Mouse (Mus musculus) c-Kit-negative CD71-positive TER-119-positive erythroid progenitor cells, embryonic 14.5 days (primary cell): ENCODE measurements around the gene C1qb.

ENCODE experiments used
- DNase-seq: peaks from one replicate; pipeline ENCODE4 v3.0.0-alpha.2; 2013; ENCODE audit warnings: low read depth, low spot score

Gene C1qb

DNA sequence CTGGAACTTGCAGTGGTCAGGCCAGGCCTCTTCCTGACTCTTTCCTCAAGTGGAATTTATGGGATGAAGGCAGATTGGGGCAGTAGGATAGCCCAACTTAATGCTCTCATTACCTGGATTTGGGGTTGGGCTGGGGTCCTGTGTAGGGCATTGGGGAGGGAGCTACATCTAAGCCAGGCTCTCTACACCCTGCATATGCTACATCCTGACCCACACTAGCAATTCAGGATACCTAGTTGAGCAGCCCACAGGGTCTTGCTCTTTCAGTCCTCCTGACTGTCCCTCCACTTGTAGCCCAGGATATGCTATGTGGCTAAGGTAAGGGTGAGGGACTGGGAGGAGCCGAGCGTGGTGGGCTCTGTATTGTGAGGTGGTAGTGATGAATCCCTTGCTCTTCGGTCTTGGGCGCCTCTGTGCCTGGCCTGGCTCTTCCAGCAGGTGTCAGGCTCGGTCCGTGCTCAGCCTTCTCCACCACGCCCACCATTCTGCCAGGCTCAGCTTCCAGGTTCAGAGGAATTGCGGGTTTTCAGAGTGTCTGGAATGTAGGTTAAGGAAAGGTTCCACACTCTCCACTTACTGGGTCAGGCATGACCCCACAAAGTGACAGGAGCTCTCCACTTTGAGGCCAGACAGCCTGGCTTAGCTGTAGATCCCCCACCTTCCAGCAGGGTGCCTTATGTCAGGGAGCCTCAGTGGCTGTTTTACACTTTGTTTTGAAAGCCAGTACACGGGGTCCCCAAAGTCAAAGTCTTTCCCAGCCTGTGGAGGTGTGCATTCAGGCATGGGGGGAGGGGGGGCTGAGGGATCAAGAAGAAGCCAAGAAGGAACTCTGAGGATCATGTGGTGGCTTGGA lies 7.9 kb upstream of the C1qb start:
- DNase-seq = no peak

DNA sequence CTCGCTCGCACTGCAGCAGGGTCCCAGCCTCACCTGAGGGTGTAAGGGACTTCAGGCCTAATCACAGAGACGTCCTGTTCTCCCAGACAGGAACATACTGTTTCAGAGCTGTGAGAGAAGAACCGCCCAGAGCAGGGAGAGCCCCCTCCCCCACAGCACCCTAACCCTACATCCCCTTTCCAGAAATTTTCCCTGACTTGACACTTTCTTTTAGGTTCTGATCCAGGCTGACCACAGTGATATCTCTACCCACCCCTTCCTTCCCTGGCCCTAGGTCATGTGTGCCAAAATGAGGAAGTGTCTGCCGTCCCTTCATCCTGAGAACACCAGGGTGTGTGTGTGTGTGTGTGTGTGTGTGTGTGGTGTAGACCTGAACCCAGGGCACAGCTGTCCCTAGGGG lies 6.8 kb upstream of the C1qb start, which contains the start of gene C1qc:
Gene C1qc (minus strand): TSS at position 255 of the 400 bp plus-strand sequence.
- DNase-seq = no peak

DNA sequence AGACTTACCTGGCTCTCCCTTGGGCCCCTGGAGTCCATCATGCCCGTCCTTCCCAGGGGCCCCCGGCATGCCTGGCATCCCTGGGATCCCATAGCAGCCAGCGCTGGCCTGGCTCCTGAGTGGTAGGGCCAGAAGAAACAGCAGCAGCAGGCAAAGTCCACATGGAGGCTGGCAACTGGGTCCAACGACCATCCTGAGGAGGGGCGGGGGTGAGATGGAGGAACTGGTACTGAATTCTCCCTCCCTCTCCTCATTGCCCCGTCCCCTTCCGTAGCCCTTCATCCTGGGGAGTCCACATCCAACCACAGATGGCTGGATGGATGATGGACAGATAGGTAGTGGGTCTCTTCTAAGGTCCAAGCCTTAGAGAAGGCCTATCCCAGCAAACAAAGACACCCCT lies 6.4 kb upstream of the C1qb start:
- DNase-seq = no peak

DNA sequence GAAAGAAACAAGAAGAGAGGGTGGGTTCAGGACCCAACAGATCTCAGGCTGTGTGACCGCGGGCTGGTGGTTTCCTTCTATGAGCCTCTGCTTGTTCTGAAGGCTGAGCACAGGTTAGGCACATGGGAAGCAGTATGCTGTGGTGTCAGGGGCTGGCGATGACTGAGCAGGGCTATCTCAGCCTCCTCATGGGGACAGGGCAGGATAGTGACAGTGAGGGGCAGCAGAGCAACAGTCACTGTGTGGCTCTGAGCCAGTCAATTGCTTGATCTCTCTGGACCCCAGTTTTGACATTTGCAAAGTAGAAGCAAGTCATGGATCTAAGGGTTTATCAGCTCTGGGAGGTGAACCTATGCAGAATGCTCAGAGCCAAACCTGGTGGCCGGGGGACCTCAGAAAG lies 5.1 kb upstream of the C1qb start:
- no peak for DNase-seq

DNA sequence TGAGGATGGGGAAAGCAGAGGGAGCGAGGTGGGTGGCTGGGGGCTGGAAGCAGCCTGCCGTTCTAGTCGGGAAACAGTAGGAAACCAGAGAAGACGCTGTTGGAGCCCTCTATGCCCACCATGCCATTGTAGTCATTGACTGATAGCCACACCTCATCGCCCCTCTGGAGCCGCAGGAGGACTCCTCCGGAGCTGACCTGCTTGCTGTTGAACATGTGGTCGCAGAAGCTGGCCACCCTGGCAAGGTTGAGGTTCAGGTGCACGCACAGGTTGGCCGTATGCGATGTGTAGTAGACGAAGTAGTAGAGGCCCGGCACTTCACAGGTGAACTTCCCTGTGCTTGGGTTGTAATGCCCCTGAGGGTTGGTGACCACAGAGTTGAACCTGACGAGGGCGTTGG lies 4.0 kb upstream of the C1qb start:
- no peak for DNase-seq

DNA sequence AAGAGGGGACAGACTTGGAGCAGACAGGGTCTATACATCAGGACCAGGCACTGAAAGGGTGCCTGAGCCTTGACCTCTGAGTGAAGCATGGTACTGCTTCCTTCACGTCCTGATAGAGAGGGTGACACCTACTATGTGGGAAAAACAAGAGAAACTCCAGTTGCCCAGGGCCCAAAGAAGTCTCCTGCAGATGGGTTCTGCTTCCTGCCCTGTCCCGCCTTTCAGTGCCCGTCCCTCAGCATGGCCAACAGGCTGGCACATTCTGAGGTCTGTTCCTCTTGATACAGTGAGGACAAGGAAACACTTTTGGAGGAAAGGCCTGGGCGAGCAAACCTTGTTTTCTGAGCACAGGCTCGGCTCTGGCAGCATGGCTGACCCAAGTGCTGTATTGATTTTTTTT lies 1.7 kb upstream of the C1qb start:
- no peak for DNase-seq

DNA sequence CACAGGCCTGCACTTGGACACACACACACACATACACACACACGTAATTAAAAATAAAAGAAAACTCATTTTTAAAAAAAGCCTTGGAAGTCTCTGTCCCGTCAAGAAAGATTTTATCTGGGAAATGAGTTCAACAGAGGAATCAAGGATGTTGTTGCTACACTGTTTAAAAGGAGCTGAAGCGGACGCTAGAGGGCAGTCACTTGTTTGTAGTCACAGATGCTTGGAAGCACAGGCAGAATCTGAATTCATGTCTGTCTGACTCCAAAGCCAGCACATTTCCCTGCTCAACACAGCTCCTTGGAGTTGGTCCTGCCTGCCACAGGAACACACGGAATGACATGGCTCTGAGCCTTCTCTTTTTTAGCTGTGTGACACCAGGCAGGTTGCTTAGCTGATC lies 7.4 kb downstream of the C1qb start:
- no peak for DNase-seq

DNA sequence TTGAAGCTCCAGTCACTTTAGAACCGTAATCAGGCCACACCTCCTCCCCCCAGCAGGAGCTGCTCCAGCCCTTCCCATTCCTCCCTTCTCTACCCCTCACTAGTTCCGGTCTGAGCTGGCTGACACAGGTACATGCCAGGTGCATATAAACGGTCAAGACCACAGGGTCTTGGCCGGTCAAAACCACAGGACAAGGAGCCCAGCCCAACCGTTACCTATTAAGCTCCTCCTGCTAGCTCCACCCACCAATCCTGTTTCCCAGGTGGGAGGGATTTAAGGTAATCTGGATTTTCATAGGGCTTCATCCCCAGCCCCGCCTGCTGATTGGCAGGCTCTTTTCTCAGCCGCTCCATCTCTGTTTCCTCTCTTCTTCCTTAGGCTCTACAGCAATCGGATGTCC lies 7.8 kb downstream of the C1qb start:
- no peak for DNase-seq

DNA sequence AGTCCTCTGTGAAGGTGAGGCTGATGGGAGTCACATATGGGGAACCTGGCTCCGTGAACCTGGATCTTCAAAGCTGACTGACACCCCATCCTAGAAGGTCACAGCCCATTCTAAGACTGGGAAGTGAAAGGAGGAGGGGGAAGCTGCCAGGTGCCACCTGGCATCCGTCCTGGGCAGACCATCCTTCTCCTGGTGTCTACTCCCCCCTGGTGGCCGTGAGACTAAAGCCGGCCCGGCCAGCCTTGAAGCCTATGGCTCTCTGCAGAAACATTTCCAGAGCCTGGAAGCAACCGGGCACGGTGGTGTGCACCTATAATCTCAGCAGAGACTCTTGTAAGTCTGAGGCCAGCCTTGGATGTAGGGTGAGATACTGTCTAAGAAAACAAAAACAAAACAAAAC lies 9.0 kb downstream of the C1qb start:
- no peak for DNase-seq

DNA sequence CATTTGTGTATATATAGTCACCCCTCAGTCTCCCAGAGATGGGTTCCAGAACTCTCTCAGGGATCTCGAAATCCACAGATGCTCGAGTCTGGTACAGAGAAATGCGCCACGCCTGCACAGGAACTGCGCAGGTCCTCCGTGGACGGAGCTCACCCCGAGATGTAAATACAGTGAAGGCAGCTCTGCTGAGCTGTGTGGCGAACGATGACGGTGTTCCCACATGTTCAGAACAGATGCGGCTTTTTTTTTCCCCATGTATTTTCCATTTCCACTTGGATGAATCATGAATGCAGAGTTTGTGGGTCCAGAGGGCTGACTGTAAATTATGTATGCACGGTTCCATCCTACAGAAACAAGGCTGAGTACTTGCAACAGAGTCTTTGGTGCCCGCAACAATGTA lies 11.0 kb downstream of the C1qb start:
- DNase-seq = no peak

DNA sequence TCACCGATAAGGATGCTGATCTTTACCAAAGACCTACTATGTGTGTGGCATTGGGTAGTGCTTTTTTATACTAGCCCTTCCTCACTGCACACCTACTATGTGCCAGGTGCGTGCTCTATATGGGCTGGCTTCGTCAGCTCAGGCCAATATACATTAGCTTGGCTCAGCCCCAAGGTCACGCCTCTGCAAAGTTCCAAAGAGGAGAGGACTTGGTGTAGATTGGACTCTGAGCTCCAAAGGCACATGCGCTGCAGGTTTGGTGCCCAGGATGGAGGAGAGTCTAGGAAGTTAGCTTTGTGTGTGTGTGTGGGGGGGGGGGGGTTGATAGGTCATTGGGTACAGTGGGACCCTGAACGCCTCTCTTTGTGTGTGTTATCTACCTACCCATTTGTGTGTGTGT lies 17.6 kb downstream of the C1qb start:
- no peak for DNase-seq

DNA sequence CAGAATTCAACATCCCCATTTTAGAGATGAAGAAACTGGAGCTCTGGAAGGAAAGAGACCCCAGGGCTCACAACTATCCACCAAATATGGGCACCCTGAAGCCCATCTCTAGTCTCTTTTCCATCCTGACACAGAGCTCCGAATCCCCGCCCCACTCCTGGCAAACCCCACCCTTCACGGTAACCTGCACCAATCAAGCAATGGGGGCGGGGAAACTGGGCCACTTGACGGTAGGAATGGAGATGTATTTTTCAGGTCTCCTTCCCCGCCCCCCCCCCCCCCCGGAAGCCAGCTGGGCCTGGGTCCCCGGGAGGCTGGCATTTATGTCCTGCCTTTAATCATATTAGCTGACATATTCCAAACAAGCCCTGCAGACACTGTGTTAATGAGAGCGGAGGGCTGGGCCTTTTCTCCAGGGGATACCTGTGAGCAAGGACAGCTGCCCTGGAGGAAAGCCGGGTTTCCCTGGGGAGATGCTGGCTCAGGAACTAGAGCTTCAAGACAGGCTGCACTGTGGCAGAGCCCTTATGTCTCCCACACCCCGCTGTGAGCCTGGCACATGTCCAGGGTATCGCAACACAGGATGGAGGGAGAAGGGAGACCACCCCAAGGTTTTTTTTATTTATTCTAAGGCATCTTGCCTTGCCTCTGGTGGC lies 18.2 kb downstream of the C1qb start:
- DNase-seq = no peak

DNA sequence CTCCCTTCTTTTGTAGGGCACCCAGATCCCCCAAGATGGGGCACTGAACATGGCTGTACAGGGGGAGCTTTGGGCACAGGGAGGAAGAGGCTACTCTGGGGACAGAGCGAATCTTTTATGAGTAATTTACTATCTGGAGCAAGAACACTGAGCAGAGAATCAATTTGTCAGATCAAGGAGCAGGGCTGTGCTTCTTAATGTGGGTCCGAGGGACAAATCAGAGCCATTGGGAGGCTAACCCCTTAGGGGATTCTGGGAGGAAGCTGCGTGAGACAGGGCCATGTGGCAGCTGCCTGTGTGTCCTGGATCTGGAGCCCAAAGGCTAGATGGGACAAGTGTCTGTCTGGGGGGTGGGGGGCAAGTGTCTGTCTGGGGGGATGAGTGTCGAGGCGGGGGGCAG lies 20.5 kb downstream of the C1qb start:
- DNase-seq = no peak

DNA sequence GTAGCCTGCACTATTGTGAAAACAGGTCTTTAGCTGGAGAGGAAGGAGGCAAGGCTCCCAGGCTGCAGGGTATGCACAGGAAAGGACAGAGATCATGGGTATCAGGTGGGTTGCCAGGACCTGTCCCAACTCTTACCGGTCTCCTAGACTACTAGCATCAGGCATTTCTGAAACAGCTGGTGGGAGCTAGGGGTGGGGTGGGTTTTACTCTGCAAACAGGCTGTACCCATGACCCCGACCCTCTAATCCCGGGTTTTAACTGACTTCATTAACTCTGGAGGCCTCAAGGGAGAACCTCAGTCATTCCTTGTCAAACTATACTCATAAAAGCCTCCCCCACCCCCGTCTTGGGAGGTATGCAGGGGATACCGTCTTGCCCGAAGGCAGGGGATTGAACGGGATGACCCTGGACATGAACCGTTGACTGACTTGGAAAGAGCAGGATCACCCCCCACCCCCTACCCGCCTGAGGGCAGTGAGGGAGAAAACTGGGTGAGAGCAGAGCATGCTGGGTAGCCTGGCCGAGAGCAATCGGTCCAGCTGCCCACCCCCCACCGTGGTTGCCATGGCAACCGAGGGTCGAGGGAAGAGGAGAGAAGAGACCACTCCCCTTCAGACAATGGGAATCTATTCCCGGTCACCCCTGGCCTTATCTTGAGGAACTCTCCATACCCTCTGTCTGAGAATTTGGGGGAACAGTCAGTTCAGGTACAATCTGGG lies 21.1 kb downstream of the C1qb start:
- no peak for DNase-seq

DNA sequence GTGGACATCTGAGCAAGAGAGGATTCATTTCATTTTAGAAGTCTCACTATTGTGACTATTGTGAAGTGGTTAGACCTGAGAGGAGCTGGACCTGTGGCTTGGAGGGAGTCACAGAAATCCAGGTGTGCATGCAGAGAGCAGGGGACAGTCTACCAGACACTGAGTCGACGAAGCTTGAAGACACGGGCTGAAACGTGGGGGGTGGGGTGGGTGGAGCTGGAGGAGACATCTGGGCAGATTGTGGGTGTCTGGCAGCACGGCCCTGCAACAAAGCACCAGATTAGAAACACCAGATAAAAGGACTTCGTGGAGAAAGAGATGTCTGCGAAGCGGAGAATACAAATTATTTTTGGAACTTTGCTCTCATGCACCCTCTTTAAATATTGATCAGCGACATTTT lies 22.5 kb downstream of the C1qb start:
- no peak for DNase-seq

DNA sequence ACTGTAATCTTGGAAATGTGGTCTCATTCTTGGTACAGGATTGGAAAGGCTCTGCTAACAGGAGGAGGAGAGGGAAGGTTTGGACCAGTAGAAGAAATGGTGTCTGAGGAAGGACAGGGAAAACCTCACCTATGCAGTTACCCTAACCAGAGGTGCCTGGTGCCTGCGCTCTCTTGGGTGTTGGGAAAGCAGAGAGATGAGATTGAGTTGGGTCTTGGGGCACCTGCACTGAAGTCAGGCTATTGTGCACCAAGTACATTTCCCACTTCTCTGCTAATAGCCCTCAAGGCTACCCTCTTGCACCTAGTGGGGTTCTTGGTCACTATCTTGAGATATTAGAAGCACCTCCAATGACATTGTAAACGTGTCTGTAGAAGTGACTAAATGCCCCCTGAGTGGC lies 23.6 kb downstream of the C1qb start:
- no peak for DNase-seq

DNA sequence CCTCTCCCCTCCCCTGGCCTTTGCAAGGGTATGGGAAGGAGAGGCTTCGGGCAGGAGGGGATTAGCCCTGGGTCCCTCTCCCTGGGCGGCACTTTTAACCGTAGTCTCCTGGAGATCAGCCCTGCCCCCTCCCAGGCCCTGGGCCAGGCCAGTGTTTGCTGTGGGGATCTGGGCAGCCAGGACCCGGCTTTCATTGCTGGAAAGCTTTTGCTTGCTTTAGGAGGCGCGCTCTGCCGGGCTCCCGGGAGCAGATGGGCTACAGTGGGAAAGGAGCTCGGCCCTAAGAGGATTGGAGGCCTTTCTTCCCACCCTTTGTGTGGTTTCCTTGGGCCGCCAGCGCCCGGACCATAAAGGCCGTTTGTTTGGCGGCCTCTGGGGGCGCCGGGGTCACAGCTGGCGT lies 24.2 kb downstream of the C1qb start:
- DNase-seq = no peak

DNA sequence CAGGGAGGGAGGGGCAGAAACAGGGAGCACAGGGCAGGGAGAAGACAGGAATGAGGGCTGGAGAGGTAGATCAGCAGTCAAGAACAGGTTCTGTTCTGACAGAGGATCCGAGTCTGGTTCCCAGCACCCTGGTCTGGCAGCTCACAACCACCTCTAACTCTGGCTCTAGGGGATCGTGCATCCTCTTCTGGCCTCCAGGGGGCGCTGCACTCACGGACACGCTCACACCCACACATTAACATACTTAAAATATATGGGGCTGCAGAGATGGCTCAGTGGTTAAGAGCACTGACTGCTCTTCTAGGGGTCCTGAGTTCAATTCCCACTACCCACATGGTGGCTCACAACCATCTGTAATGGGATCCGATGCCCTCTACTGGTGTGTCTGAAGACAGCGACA lies 26.0 kb downstream of the C1qb start:
- DNase-seq = no peak

DNA sequence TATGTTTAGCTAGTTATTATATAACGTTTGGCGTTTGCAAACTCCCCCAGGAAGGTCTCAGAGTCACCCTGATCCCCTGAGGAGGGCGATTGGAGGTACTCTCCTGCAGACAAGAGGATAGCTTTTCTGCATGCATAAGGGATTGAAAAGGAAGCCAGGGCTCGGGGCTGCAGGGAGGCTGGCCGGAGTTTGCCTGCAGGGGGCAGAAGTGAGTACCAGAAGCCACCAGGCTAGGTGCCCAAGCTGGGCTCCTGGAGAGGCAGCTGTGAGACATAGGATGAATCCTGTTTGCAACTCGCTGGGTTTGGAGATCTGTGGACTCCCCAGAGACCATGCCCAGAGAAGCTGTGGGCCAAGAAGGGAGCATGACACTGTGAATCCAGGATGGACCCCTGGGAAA lies 30.9 kb downstream of the C1qb start:
- DNase-seq = no peak

DNA sequence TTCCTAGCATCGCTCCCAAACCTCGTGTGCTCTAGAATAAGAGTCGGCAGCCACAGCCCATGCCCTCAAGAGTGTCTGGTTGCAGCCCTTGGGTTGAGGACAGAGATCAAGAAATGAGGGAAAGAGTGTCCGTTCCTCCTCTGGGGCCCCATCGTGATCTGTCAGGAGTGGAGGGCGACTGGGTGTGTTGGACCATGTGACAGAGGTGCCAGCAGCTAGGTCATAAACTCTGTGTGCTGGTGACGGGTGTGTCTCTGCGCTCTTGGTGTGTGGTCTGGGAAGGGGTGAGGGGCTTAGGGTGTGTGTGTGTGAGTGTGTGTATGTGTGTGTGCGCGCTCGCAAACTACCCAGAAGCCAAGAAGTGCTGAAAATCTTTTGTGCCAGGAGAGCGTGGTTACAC lies 33.0 kb downstream of the C1qb start:
- no peak for DNase-seq

DNA sequence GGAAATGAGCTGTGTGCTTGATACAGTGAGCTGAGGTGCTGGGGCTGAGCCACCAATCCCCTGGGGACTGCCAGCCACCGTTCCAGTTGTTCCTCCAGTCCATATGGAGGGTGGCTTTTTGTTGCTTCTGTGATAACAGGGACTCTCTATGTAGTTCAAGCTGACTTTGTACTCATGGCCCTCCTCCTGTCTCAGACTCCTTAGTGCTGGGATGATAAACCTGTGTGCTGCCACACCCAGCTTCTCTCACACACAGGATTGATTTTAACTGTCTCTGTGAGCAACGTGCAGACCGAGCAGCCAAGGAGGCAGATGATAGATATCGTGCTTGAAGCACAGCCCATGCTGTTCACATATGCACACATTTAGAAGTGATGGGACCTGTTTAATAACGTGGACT lies 33.9 kb downstream of the C1qb start:
- no peak for DNase-seq

DNA sequence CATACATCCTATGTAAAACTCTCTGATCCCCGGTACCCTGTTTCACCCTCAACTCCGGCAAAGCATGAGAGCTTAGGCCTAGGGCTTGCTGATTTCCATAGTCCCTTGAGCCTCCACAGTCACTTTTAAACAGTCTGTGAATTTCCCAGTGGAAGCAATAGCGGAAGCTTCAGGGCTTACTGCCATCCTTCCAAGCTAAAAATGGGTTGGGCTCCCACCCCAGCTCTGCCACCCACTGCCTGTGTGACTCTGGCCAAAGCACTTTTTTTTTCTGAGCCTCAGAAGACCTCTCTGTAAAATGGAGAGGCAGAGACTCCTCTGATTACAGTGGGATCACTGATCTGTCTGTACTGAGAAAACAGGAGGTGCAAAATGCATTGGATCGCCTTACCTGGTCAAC lies 37.4 kb downstream of the C1qb start:
- no peak for DNase-seq

DNA sequence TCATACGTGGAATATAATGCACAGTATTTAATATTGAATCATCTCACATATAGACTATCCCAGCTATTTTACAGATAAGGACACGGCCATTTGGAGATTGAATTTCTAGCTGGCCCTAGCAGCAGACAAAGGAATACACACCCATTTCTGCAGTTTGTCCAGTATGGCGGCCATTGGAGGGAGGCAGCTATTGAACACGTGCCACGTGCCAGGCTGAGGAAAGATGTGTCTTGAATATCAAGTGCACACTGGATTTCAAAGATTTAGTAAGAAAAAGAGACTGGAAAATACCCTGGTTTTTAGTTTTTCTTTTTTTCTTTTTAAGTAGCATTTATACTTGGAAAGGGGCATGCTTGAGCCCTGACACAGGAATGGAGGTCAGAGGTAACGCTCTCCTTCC lies 38.8 kb downstream of the C1qb start:
- DNase-seq = no peak
